Mouse (Mus musculus): Measurements from ENCODE around the gene D430042O09Rik. TPM values are rescaled to one million over a fixed set of nuclear protein-coding genes. Genes with fewer than 3 reads are reported as not detected.
"Not testable (repeated sequence)": the region's sequence is repeated elsewhere in the genome, so short reads cannot be mapped to it uniquely, and the experiment has no call there.

D430042O09Rik gene
- polyA plus RNA-seq, 1 experiment from 2014 or later = 8.6 TPM

GRCm38 (mm10) chr7:125694056-125694455 lies 13.6 kb upstream of the D430042O09Rik start:
- H3K4me2 ChIP-seq (ENCODE audit: low read length) = no peak overlapping the region
- 89% methylated on average over 5 of the region's 5 CpGs for WGBS
- no peaks in the 10 kb centered on the region for H3K4me1 ChIP-seq (ENCODE audit: control insufficient read depth in 2 of 2, insufficient read depth in 2 of 2, low read length in 2 of 2)
- H3K9ac ChIP-seq (ENCODE audit: low read length) = no peak overlapping the region
- peaks cover 100% of the 10 kb centered on the region for H3K36me3 ChIP-seq (ENCODE audit: control insufficient read depth, insufficient read depth, low read length)
- H3K9me3 ChIP-seq (ENCODE audit: control insufficient read depth, low read length) = peaks cover 9% of the 10 kb centered on the region; the same call in 1 of the 2 replicates
- no peak overlapping the region for H3K27ac ChIP-seq (replicated peaks in 1 of 2; ENCODE audit: control insufficient read depth in 1 of 2, insufficient read depth in 1 of 2, low read depth in 2 of 2, low read length in 2 of 2)
- H3K4me3 ChIP-seq (ENCODE audit: control insufficient read depth in 1 of 2, insufficient read depth in 1 of 2, low read depth in 1 of 2, low read length in 2 of 2) = no peak overlapping the region
- H3K27me3 ChIP-seq (ENCODE audit: control insufficient read depth, insufficient read depth, low read length) = no peaks in the 10 kb centered on the region
- no peak for ATAC-seq (ENCODE audit: insufficient number of reproducible peaks, insufficient read depth, low FRiP score, low read depth)

GRCm38 (mm10) chr7:125702791-125703190 lies 4.9 kb upstream of the D430042O09Rik start:
- H3K27ac ChIP-seq (replicated peaks in 1 of 2; ENCODE audit: control insufficient read depth in 1 of 2, insufficient read depth in 1 of 2, low read depth in 2 of 2, low read length in 2 of 2) = no peak overlapping the region
- 93% methylated on average over 1 of the region's 1 CpGs for WGBS
- peaks cover 13% of the 10 kb centered on the region for H3K9me3 ChIP-seq (ENCODE audit: control insufficient read depth, low read length)
- H3K4me3 ChIP-seq (ENCODE audit: control insufficient read depth in 1 of 2, insufficient read depth in 1 of 2, low read depth in 1 of 2, low read length in 2 of 2) = no peak overlapping the region
- no peak overlapping the region for H3K4me2 ChIP-seq (ENCODE audit: low read length)
- no peak for ATAC-seq (ENCODE audit: insufficient number of reproducible peaks, insufficient read depth, low FRiP score, low read depth)
- no peak overlapping the region for H3K9ac ChIP-seq (ENCODE audit: low read length)
- peaks cover 15 to 22% of the 10 kb centered on the region in 2 experiments for H3K4me1 ChIP-seq (ENCODE audit: control insufficient read depth in 2 of 2, insufficient read depth in 2 of 2, low read length in 2 of 2)
- H3K36me3 ChIP-seq (ENCODE audit: control insufficient read depth, insufficient read depth, low read length) = peaks cover 69% of the 10 kb centered on the region
- H3K27me3 ChIP-seq (ENCODE audit: control insufficient read depth, insufficient read depth, low read length) = no peaks in the 10 kb centered on the region

- WGBS = under 1% methylated on average over 24 of the region's 24 CpGs
- Histone ChIP-seq H3K9me3 (ENCODE audit: control insufficient read depth, low read length) (no peaks in the 10 kb centered on the region), H3K4me3 (ENCODE audit: control insufficient read depth in 1 of 2, insufficient read depth in 1 of 2, low read depth in 1 of 2, low read length in 2 of 2) (peak overlapping the region; percentile 72 to 92), H3K27ac (replicated peaks in 1 of 2; ENCODE audit: control insufficient read depth in 1 of 2, insufficient read depth in 1 of 2, low read depth in 2 of 2, low read length in 2 of 2) (peak overlapping the region; percentile 89), H3K9ac (ENCODE audit: low read length) (peak overlapping the region; percentile 82), H3K4me2 (ENCODE audit: low read length) (peak overlapping the region; percentile 85), H3K36me3 (ENCODE audit: control insufficient read depth, insufficient read depth, low read length) (peaks cover 28% of the 10 kb centered on the region), H3K4me1 (ENCODE audit: control insufficient read depth in 2 of 2, insufficient read depth in 2 of 2, low read length in 2 of 2) (peaks cover 15 to 31% of the 10 kb centered on the region in 2 experiments), H3K27me3 (ENCODE audit: control insufficient read depth, insufficient read depth, low read length) (no peaks in the 10 kb centered on the region)
- peak; percentile 70 for ATAC-seq (ENCODE audit: insufficient number of reproducible peaks, insufficient read depth, low FRiP score, low read depth)
Observed at GRCm38 (mm10) chr7:125707186-125707585, 502 bp upstream of the D430042O09Rik start.

GRCm38 (mm10) chr7:125708100-125708499 lies 412 bp downstream of the D430042O09Rik start:
- H3K4me3 ChIP-seq (ENCODE audit: control insufficient read depth in 1 of 2, insufficient read depth in 1 of 2, low read depth in 1 of 2, low read length in 2 of 2) = peak overlapping the region; percentile 72 to 92
- peaks cover 15 to 31% of the 10 kb centered on the region in 2 experiments for H3K4me1 ChIP-seq (ENCODE audit: control insufficient read depth in 2 of 2, insufficient read depth in 2 of 2, low read length in 2 of 2)
- H3K36me3 ChIP-seq (ENCODE audit: control insufficient read depth, insufficient read depth, low read length) = peaks cover 19% of the 10 kb centered on the region
- peak overlapping the region; percentile 45 to 89 for H3K27ac ChIP-seq (replicated peaks in 1 of 2; ENCODE audit: control insufficient read depth in 1 of 2, insufficient read depth in 1 of 2, low read depth in 2 of 2, low read length in 2 of 2)
- peak overlapping the region; percentile 85 for H3K4me2 ChIP-seq (ENCODE audit: low read length)
- H3K27me3 ChIP-seq (ENCODE audit: control insufficient read depth, insufficient read depth, low read length) = no peaks in the 10 kb centered on the region
- WGBS = under 1% methylated on average over 15 of the region's 15 CpGs
- no peaks in the 10 kb centered on the region for H3K9me3 ChIP-seq (ENCODE audit: control insufficient read depth, low read length)
- H3K9ac ChIP-seq (ENCODE audit: low read length) = peak overlapping the region; percentile 91
- no peak for ATAC-seq (ENCODE audit: insufficient number of reproducible peaks, insufficient read depth, low FRiP score, low read depth)

- H3K9ac ChIP-seq (ENCODE audit: low read length); H3K4me3 ChIP-seq (ENCODE audit: control insufficient read depth in 1 of 2, insufficient read depth in 1 of 2, low read depth in 1 of 2, low read length in 2 of 2); ATAC-seq (ENCODE audit: insufficient number of reproducible peaks, insufficient read depth, low FRiP score, low read depth); H3K27ac ChIP-seq (replicated peaks in 1 of 2; ENCODE audit: control insufficient read depth in 1 of 2, insufficient read depth in 1 of 2, low read depth in 2 of 2, low read length in 2 of 2); H3K4me2 ChIP-seq (ENCODE audit: low read length); H3K9me3 ChIP-seq (ENCODE audit: control insufficient read depth, low read length); H3K27me3 ChIP-seq (ENCODE audit: control insufficient read depth, insufficient read depth, low read length); H3K36me3 ChIP-seq (ENCODE audit: control insufficient read depth, insufficient read depth, low read length): not testable (repeated sequence)
- WGBS = 92% methylated on average over 7 of the region's 7 CpGs
- peaks cover 20 to 47% of the 10 kb centered on the region in 2 experiments for H3K4me1 ChIP-seq (ENCODE audit: control insufficient read depth in 2 of 2, insufficient read depth in 2 of 2, low read length in 2 of 2)
Observed at GRCm38 (mm10) chr7:125713542-125714055, 5.9 kb downstream of the D430042O09Rik start.

- WGBS = 68% methylated on average over 3 of the region's 3 CpGs
- Histone ChIP-seq H3K9ac (ENCODE audit: low read length) (no peak overlapping the region), H3K27me3 (ENCODE audit: control insufficient read depth, insufficient read depth, low read length) (no peaks in the 10 kb centered on the region), H3K9me3 (ENCODE audit: control insufficient read depth, low read length) (no peaks in the 10 kb centered on the region), H3K4me3 (ENCODE audit: control insufficient read depth in 1 of 2, insufficient read depth in 1 of 2, low read depth in 1 of 2, low read length in 2 of 2) (no peak overlapping the region), H3K27ac (replicated peaks in 1 of 2; ENCODE audit: control insufficient read depth in 1 of 2, insufficient read depth in 1 of 2, low read depth in 2 of 2, low read length in 2 of 2) (peak overlapping the region; percentile 21 to 84; a peak in 2 of 4 replicates), H3K36me3 (ENCODE audit: control insufficient read depth, insufficient read depth, low read length) (0 out of 2 replicates have a peak, but pooled peaks cover 3% of the 10 kb centered on the region), H3K4me2 (ENCODE audit: low read length) (no peak overlapping the region), H3K4me1 (ENCODE audit: control insufficient read depth in 2 of 2, insufficient read depth in 2 of 2, low read length in 2 of 2) (peaks cover 26 to 57% of the 10 kb centered on the region in 2 experiments)
- ATAC-seq (ENCODE audit: insufficient number of reproducible peaks, insufficient read depth, low FRiP score, low read depth) = no peak
Observed at GRCm38 (mm10) chr7:125714803-125715202, 7.1 kb downstream of the D430042O09Rik start.

GRCm38 (mm10) chr7:125716724-125717123 lies 9.0 kb downstream of the D430042O09Rik start:
- peaks cover 33 to 75% of the 10 kb centered on the region in 2 experiments for H3K4me1 ChIP-seq (ENCODE audit: control insufficient read depth in 2 of 2, insufficient read depth in 2 of 2, low read length in 2 of 2)
- H3K27me3 ChIP-seq (ENCODE audit: control insufficient read depth, insufficient read depth, low read length) = no peaks in the 10 kb centered on the region
- 0 out of 2 replicates have a peak, but pooled peaks cover 3% of the 10 kb centered on the region for H3K36me3 ChIP-seq (ENCODE audit: control insufficient read depth, insufficient read depth, low read length)
- 18% methylated on average over 2 of the region's 2 CpGs for WGBS
- H3K4me2 ChIP-seq (ENCODE audit: low read length) = 0 out of 2 replicates have a peak overlapping the region, but pooled peaks have one; percentile 6
- no peak overlapping the region for H3K4me3 ChIP-seq (ENCODE audit: control insufficient read depth in 1 of 2, insufficient read depth in 1 of 2, low read depth in 1 of 2, low read length in 2 of 2)
- peak overlapping the region; percentile 25; the same call in 1 of the 2 replicates for H3K9ac ChIP-seq (ENCODE audit: low read length)
- peak overlapping the region; percentile 46 to 84 for H3K27ac ChIP-seq (replicated peaks in 1 of 2; ENCODE audit: control insufficient read depth in 1 of 2, insufficient read depth in 1 of 2, low read depth in 2 of 2, low read length in 2 of 2)
- H3K9me3 ChIP-seq (ENCODE audit: control insufficient read depth, low read length) = no peaks in the 10 kb centered on the region
- ATAC-seq (ENCODE audit: insufficient number of reproducible peaks, insufficient read depth, low FRiP score, low read depth) = peak; percentile 69

- 0 out of 2 replicates have a peak overlapping the region, but pooled peaks have one; percentile 1 for H3K9ac ChIP-seq (ENCODE audit: low read length)
Observed at GRCm38 (mm10) chr7:125717612-125718011, 9.9 kb downstream of the D430042O09Rik start.

More at GRCm38 (mm10) chr7:125717612-125718011, 9.9 kb downstream of the D430042O09Rik start:
- H3K27ac ChIP-seq (replicated peaks in 1 of 2; ENCODE audit: control insufficient read depth in 1 of 2, insufficient read depth in 1 of 2, low read depth in 2 of 2, low read length in 2 of 2) = peak overlapping the region in 1 of 2 experiments; percentile 84; a peak in 1 of 4 replicates
- H3K27me3 ChIP-seq (ENCODE audit: control insufficient read depth, insufficient read depth, low read length) = no peaks in the 10 kb centered on the region
- no peaks in the 10 kb centered on the region for H3K36me3 ChIP-seq (ENCODE audit: control insufficient read depth, insufficient read depth, low read length)
- ATAC-seq (ENCODE audit: insufficient number of reproducible peaks, insufficient read depth, low FRiP score, low read depth) = no peak
- H3K4me1 ChIP-seq (ENCODE audit: control insufficient read depth in 2 of 2, insufficient read depth in 2 of 2, low read length in 2 of 2) = peaks cover 33 to 75% of the 10 kb centered on the region in 2 experiments
- no peaks in the 10 kb centered on the region for H3K9me3 ChIP-seq (ENCODE audit: control insufficient read depth, low read length)
- no peak overlapping the region for H3K4me2 ChIP-seq (ENCODE audit: low read length)
- no peak overlapping the region for H3K4me3 ChIP-seq (ENCODE audit: control insufficient read depth in 1 of 2, insufficient read depth in 1 of 2, low read depth in 1 of 2, low read length in 2 of 2)
